8 mouse cellular contexts compared by ENCODE assay signal in genomic region chr7:96643461-96644204, GRCm38 (mm10).
DNase-seq lines count a peak whose midpoint lies in the region; ATAC-seq and TF ChIP-seq lines count a peak whose summit lies in the region.

No protein-coding gene starts in this region.

- peak; percentile 90 for DNase-seq in lung, embryonic 14.5 days
- no peak for DNase-seq in lung, postnatal 25 days (ENCODE audit: low spot score)
- peak; percentile 52 for DNase-seq in brain, embryonic 18.5 days (ENCODE audit: low read depth, low spot score)
- DNase-seq in kidney, postnatal 4 days: peak; percentile 79 to 86
- no peak for DNase-seq in cerebellum, adult 18-20 months

- no peaks in the 10 kb centered on the region for H3K9me3 ChIP-seq in lung, embryonic 14.5 days (ENCODE audit: low read depth, low read length)
- no peaks in the 10 kb centered on the region for H3K9me3 ChIP-seq in forebrain, embryonic 15.5 days
- H3K9me3 ChIP-seq in neural tube, embryonic 15.5 days (replicated peaks): no peaks in the 10 kb centered on the region

- no peaks in the 10 kb centered on the region for H3K27me3 ChIP-seq in lung, embryonic 14.5 days (ENCODE audit: insufficient read depth, low read length)
- H3K27me3 ChIP-seq in forebrain, embryonic 15.5 days: no peaks in the 10 kb centered on the region
- H3K27me3 ChIP-seq in neural tube, embryonic 15.5 days (replicated peaks): 0 out of 2 replicates have a peak, but pooled peaks cover 4% of the 10 kb centered on the region

- H3K4me1 ChIP-seq in lung, embryonic 14.5 days (ENCODE audit: insufficient read depth): 0 out of 2 replicates have a peak, but pooled peaks cover 4% of the 10 kb centered on the region
- peaks cover 36% of the 10 kb centered on the region for H3K4me1 ChIP-seq in forebrain, embryonic 15.5 days
- peaks cover 29% of the 10 kb centered on the region for H3K4me1 ChIP-seq in neural tube, embryonic 15.5 days

- peak overlapping the region; percentile 33 for H3K4me3 ChIP-seq in lung, embryonic 14.5 days (ENCODE audit: low read depth, low read length)
- H3K4me3 ChIP-seq in forebrain, embryonic 15.5 days: peak overlapping the region; percentile 38
- peak overlapping the region; percentile 39 for H3K4me3 ChIP-seq in neural tube, embryonic 15.5 days (replicated peaks)

- WGBS in lung, embryonic 14.5 days: 3% methylated on average over 27 of the region's 27 CpGs
- WGBS in forebrain, embryonic 15.5 days: under 1% methylated on average over 26 of the region's 27 CpGs
- WGBS in neural tube, embryonic 15.5 days: 2% methylated on average over 27 of the region's 27 CpGs

- H3K36me3 ChIP-seq in lung, embryonic 14.5 days (ENCODE audit: insufficient read depth): no peaks in the 10 kb centered on the region
- H3K36me3 ChIP-seq in forebrain, embryonic 15.5 days: no peaks in the 10 kb centered on the region
- no peaks in the 10 kb centered on the region for H3K36me3 ChIP-seq in neural tube, embryonic 15.5 days

- H3K4me2 ChIP-seq in lung, embryonic 14.5 days: peak overlapping the region; percentile 69
- H3K4me2 ChIP-seq in forebrain, embryonic 15.5 days (replicated peaks): peak overlapping the region; percentile 58
- H3K4me2 ChIP-seq in neural tube, embryonic 15.5 days: peak overlapping the region; percentile 72

- no peak for TF ChIP-seq CTCF in lung, embryonic 14.5 days (IDR thresholded peaks at IDR 0.05; ENCODE audit: low read depth)

- no peak overlapping the region for H3K27ac ChIP-seq in lung, embryonic 14.5 days (ENCODE audit: low read depth)
- no peak overlapping the region for H3K27ac ChIP-seq in forebrain, embryonic 15.5 days (replicated peaks)
- 0 out of 2 replicates have a peak overlapping the region, but pooled peaks have one; percentile 41 for H3K27ac ChIP-seq in neural tube, embryonic 15.5 days (replicated peaks)

- ATAC-seq in lung, embryonic 14.5 days (ENCODE audit: insufficient read depth): peak; percentile 91
- ATAC-seq in forebrain, embryonic 15.5 days (replicated peaks): peak; percentile 90
- ATAC-seq in neural tube, embryonic 15.5 days (ENCODE audit: low FRiP score): peak; percentile 90
- ATAC-seq in erythroid progenitor cell, adult 5-6 weeks (replicated peaks; ENCODE audit: low FRiP score, poor library complexity, severe bottlenecking): no peak

- peak overlapping the region; percentile 23; the same call in 1 of the 2 replicates for H3K9ac ChIP-seq in lung, embryonic 14.5 days
- H3K9ac ChIP-seq in forebrain, embryonic 15.5 days (replicated peaks): peak overlapping the region; percentile 44
- H3K9ac ChIP-seq in neural tube, embryonic 15.5 days (replicated peaks): peak overlapping the region; percentile 18; the same call in 1 of the 2 replicates

Comparison
In these comparisons a context has a peak if more than half of its experiments do, and no peak if none do; other contexts are left out.
1. DNase-seq: peak in lung, embryonic 14.5 days (single experiment), brain, embryonic 18.5 days (single experiment) and kidney, postnatal 4 days (2 of 2); none in lung, postnatal 25 days (single experiment) and cerebellum, adult 18-20 months (0 of 2).
2. Peak in every context shown above with its lines, with median percentiles within 50 percentile points of each other: H3K4me2 ChIP-seq, H3K4me3 ChIP-seq and H3K9ac ChIP-seq.